24 mouse cellular contexts compared by ENCODE assay signal in genomic region chr4:93477189-93477767, GRCm38 (mm10).
DNase-seq lines count a peak whose midpoint lies in the region; ATAC-seq lines count a peak whose summit lies in the region.
"Had no signal": no experiment of that assay in that cellular context is flagged by ENCODE, and none has a peak within 500 bp of the region (broad histone marks: within the 10 kb centered on the region; RNA-seq: fewer than 3 reads in every experiment).

No protein-coding gene starts in this region.

- H3K4me1 ChIP-seq in kidney, embryonic 14.5 days (ENCODE audit: control insufficient read depth, insufficient read depth, low read length), result no peaks in the 10 kb centered on the region
- H3K4me1 ChIP-seq in kidney, embryonic 16.5 days (ENCODE audit: insufficient read depth, low read length), result no peaks in the 10 kb centered on the region
- H3K4me1 ChIP-seq in neural tube, embryonic 14.5 days (ENCODE audit: control insufficient read depth, insufficient read depth, low read length), result no peaks in the 10 kb centered on the region
- H3K4me1 ChIP-seq: embryonic facial prominence, embryonic 10.5 days; embryonic facial prominence, embryonic 12.5 days; forebrain, embryonic 13.5 days; forebrain, embryonic 15.5 days had no signal

- no peak overlapping the region for H3K9ac ChIP-seq in kidney, embryonic 14.5 days (ENCODE audit: low read depth, low read length)
- H3K9ac ChIP-seq in kidney, embryonic 16.5 days (replicated peaks; ENCODE audit: low read length), result no peak overlapping the region
- no peak overlapping the region for H3K9ac ChIP-seq in neural tube, embryonic 14.5 days (replicated peaks; ENCODE audit: low read depth, low read length)
- H3K9ac ChIP-seq: embryonic facial prominence, embryonic 12.5 days; forebrain, embryonic 13.5 days; forebrain, embryonic 15.5 days had no signal

- ATAC-seq in kidney, embryonic 14.5 days (ENCODE audit: low FRiP score, low TSS enrichment), result peak; percentile 69; the same call in 1 of the 2 replicates
- ATAC-seq in kidney, embryonic 16.5 days (ENCODE audit: low FRiP score, low TSS enrichment), result peak; percentile 69
- 0 out of 2 replicates have a peak, but pooled peaks have one; percentile 34 for ATAC-seq in neural tube, embryonic 14.5 days (ENCODE audit: low read depth)
- ATAC-seq: activated CD4-positive, CD25-positive, alpha-beta regulatory T cell, adult 4 months; CD4-positive, CD25-positive, alpha-beta regulatory T cell, adult 4 months; forebrain, embryonic 13.5 days; forebrain, embryonic 15.5 days; Patski had no signal

- DNase-seq in kidney, postnatal 25 days, result no peak
- no peak for DNase-seq in kidney, postnatal 10 days
- no peak for DNase-seq in neural tube, embryonic 10.5 days (ENCODE audit: extremely low spot score, low spot score)
- DNase-seq: adrenal gland, adult 8-10 months; adrenal gland, postnatal 14 days; adrenal gland, postnatal 36 days; B cell, adult 2 months; cerebellum, adult 11-12 months; cerebellum, adult 2 months; cerebellum, adult 9-10 months; cerebellum, postnatal 10 days; cerebellum, postnatal 25 days had no signal

- no peaks in the 10 kb centered on the region for H3K9me3 ChIP-seq in kidney, embryonic 14.5 days (ENCODE audit: control insufficient read depth, low read length)
- H3K9me3 ChIP-seq in kidney, embryonic 16.5 days (ENCODE audit: low read length), result no peaks in the 10 kb centered on the region
- no peaks in the 10 kb centered on the region for H3K9me3 ChIP-seq in neural tube, embryonic 14.5 days (ENCODE audit: control insufficient read depth, low read length)
- H3K9me3 ChIP-seq: embryonic facial prominence, embryonic 10.5 days; embryonic facial prominence, embryonic 12.5 days; forebrain, embryonic 13.5 days; forebrain, embryonic 15.5 days had no signal

- H3K36me3 ChIP-seq in kidney, embryonic 14.5 days (ENCODE audit: control insufficient read depth, insufficient read depth, low read length), result no peaks in the 10 kb centered on the region
- no peaks in the 10 kb centered on the region for H3K36me3 ChIP-seq in kidney, embryonic 16.5 days (ENCODE audit: insufficient read depth, low read length)
- no peaks in the 10 kb centered on the region for H3K36me3 ChIP-seq in neural tube, embryonic 14.5 days (ENCODE audit: control insufficient read depth, insufficient read depth, low read length)
- H3K36me3 ChIP-seq: embryonic facial prominence, embryonic 10.5 days; embryonic facial prominence, embryonic 12.5 days; forebrain, embryonic 15.5 days; G1E had no signal

- no peaks in the 10 kb centered on the region for H3K27me3 ChIP-seq in kidney, embryonic 14.5 days (ENCODE audit: control insufficient read depth, insufficient read depth, low read length)
- no peaks in the 10 kb centered on the region for H3K27me3 ChIP-seq in kidney, embryonic 16.5 days (ENCODE audit: insufficient read depth, low read length)
- H3K27me3 ChIP-seq in neural tube, embryonic 14.5 days (ENCODE audit: control insufficient read depth, insufficient read depth, low read length), result no peaks in the 10 kb centered on the region
- H3K27me3 ChIP-seq: CH12.LX; embryonic facial prominence, embryonic 12.5 days; forebrain, embryonic 13.5 days; forebrain, embryonic 15.5 days; Patski had no signal

- H3K4me3 ChIP-seq in kidney, embryonic 14.5 days (ENCODE audit: low read length), result no peak overlapping the region
- no peak overlapping the region for H3K4me3 ChIP-seq in kidney, embryonic 16.5 days (ENCODE audit: low read length)
- H3K4me3 ChIP-seq in neural tube, embryonic 14.5 days (ENCODE audit: low read depth, low read length), result no peak overlapping the region
- H3K4me3 ChIP-seq: embryonic facial prominence, embryonic 10.5 days; embryonic facial prominence, embryonic 12.5 days; forebrain, embryonic 13.5 days; forebrain, embryonic 15.5 days had no signal

- no peak overlapping the region for H3K27ac ChIP-seq in kidney, embryonic 14.5 days (ENCODE audit: low read depth, low read length)
- H3K27ac ChIP-seq in kidney, embryonic 16.5 days (ENCODE audit: low read length), result no peak overlapping the region
- H3K27ac ChIP-seq in neural tube, embryonic 14.5 days (ENCODE audit: low read depth, low read length), result no peak overlapping the region
- H3K27ac ChIP-seq: embryonic facial prominence, embryonic 10.5 days; embryonic facial prominence, embryonic 12.5 days; forebrain, embryonic 13.5 days; forebrain, embryonic 15.5 days had no signal

- H3K4me2 ChIP-seq in kidney, embryonic 14.5 days (replicated peaks; ENCODE audit: low read depth, low read length), result no peak overlapping the region
- no peak overlapping the region for H3K4me2 ChIP-seq in kidney, embryonic 16.5 days (replicated peaks; ENCODE audit: low read depth, low read length)
- H3K4me2 ChIP-seq in neural tube, embryonic 14.5 days (ENCODE audit: low read depth, low read length), result no peak overlapping the region
- H3K4me2 ChIP-seq: embryonic facial prominence, embryonic 12.5 days; forebrain, embryonic 13.5 days; forebrain, embryonic 15.5 days had no signal
